Mouse (Mus musculus): ENCODE results near the gene Abi3bp. TPM values are rescaled to one million over a fixed set of nuclear protein-coding genes. Genes with fewer than 3 reads are reported as not detected.

Gene Abi3bp
- total RNA-seq, 2 experiments from 2014 or later: 0.07 to 0.27 TPM

DNA sequence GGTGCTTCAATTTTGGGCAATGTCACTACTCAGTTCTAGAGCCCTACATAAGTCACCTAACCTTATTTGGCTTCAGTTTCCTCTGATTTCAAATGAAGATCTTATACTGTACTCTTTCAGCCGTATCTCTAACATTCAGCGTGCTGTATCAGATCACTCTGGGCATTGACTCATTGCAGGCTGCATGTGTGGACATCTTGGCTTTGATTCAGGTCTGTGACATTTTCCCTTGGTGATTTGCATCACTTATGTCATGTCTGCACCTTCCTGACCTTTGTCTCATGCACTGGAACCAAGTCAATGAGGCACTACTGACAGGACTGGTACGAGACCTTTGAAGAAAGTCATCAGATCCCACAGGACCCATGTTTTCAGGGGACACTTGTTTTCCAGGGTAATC lies 24.5 kb downstream of the Abi3bp start:
- ATAC-seq (ENCODE audit: poor library complexity, severe bottlenecking): no peak

DNA sequence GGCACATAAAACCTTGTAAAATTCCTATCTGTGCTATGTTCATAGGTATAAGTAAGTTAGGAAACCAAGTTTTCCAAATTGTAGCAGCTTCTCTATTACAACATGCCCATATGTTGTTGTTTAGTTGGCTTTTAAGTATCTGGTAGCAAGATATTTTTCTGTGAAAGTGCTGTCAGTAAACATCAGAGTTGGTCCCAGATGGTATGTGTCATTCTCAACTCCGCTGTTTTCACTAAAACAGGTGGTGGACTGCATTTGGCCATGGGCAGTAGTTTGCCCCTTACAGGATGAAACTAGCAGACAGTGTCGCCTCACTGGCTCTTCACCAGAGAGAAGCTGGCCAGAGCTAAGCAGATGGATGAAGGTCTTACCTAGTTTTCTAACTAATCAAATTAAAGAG lies 26.3 kb downstream of the Abi3bp start:
- ATAC-seq (ENCODE audit: poor library complexity, severe bottlenecking): no peak

DNA sequence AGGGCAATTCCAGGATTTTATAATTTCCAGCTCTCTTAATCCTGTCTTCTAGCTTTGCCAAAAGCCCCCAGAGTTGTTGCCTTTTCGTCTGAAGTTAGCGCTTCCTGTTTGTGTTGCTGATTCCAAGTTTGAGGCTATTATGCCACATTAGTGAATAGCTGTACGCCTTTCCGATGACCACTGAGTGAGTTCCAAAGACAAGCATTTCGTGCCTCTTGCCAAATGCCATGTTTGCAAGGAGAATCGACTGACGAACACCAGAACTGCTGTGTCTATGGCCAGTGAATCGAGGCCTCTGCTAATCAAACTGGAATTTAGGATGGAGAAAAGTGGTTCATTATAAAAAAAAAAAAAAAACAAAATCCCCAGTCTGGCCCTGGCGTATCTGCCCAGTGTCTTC lies 40.3 kb downstream of the Abi3bp start:
- no peak for ATAC-seq (ENCODE audit: poor library complexity, severe bottlenecking)

DNA sequence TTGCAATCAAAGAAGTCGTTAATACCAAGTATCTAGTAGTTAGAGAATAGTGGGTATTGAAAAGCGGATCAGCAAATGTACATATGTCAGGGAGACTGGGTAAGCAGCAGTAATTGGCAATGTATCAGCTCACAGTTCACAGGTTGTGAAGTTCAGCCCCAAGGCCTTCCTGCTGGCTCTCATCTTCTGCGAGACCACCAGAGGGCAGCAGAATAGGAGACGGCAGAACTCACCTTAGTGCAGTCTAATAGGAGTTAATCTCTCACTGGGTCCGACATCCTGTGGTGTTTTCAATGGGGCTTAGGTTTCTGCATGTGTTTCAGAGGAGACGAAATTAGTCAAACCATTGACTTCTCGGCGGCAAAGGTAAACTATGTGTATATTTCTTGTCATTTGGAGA lies 46.7 kb downstream of the Abi3bp start:
- no peak for ATAC-seq (ENCODE audit: poor library complexity, severe bottlenecking)

DNA sequence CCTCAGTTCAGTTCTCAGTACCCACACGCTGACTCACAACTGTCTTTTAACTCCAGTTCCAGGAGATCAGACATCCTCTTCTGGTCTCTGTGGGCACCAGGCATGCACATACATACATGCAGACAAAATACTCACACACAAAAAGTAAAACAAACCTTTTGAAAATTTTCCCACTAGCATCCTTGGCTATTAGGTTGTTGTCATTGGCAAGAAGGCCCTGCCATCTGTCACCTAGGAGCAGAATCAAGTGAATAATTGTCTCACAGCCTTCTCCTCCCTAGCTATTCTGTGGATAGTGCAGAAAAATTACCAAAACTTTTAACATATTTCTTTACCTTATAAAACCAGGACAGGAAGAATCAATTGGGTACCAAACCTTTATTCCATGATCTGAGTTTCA lies 48.8 kb downstream of the Abi3bp start:
- no peak for ATAC-seq (ENCODE audit: poor library complexity, severe bottlenecking)

DNA sequence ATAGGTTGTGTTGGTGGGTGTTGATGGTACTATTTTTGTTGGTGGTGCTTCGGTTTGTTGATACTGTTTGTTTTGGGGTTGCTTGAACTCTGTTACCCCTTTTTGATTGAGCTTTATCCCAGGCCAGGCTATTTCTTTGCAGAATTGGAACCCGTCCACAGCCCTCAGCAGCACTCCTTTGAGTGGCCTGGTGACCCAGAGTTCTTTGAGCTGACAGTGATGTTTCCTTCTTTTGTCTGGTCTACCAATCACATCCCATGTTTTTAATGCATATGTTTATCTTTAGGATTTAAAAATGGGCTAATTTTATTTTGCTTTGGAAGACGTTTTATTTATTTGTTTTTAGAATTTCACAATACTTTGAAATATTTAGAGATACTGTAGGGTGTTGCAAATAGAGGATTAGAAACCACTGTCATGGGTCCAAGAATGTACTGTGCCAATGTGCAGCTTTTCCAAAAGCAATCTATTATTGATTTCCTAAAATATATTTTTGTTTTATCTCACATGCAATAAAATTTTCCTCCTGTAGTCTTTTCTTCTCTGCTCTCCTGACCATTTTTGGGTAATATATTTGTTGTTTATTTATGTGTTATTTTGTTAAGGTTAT lies 50.5 kb downstream of the Abi3bp start:
- ATAC-seq (ENCODE audit: poor library complexity, severe bottlenecking): no peak

DNA sequence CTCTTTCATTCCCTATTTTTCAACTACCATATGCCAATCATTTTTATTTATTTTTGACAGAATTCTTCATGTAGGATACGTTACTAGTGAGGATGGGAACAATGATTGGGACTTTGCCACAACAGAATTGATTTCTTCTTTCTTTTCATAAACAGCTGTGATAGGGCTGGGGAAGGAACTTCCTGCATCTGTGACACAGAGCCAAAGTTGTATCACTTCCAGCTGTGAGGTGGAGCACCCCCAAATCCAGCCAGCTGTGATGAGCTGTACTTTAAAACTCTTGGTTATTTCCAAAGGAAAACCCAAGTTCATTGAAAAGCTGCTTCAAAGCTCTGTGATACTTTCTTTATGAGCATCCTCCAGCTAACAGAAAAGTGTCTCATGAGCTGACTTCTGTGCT lies 101.9 kb downstream of the Abi3bp start:
- ATAC-seq (ENCODE audit: poor library complexity, severe bottlenecking): no peak

DNA sequence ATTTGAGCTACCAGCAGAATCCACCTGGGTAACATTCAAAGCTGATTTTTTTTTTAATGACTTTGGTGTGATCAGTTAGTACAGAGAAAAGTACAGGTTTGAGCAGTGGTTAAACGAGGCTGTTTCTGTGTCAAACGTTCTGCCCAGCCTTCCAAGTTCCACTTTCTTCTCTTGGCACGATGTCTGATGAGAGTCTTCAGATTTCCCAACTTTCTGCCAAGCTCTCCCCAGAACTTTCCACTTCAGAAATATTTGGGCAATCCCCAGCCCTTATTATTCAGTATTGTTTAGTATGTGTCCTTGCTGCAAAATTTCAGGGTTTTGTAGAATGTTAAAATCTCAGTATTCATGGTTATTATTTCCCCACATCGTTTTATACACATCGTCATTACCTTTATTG lies 115.9 kb downstream of the Abi3bp start:
- ATAC-seq (ENCODE audit: poor library complexity, severe bottlenecking): no peak

DNA sequence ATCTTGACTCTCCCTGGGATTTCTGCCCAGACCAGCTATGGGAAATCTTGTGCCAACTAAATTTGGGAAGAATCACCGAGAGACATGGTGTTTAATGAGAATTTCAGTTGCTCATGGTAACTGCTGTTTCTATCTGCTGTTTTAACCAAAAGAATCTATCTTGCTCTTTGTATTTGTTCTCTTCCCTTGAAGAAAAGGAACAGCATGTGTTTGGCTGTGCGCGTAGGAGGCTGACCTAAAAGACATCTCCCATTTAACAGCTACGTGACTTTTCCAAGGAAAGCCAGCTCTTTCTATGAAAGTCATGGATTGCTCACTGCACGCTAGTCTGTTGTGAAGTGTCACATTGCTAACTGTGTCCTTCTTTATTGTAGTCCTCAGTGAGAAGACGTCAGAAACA lies 117.2 kb downstream of the Abi3bp start:
- no peak for ATAC-seq (ENCODE audit: poor library complexity, severe bottlenecking)

DNA sequence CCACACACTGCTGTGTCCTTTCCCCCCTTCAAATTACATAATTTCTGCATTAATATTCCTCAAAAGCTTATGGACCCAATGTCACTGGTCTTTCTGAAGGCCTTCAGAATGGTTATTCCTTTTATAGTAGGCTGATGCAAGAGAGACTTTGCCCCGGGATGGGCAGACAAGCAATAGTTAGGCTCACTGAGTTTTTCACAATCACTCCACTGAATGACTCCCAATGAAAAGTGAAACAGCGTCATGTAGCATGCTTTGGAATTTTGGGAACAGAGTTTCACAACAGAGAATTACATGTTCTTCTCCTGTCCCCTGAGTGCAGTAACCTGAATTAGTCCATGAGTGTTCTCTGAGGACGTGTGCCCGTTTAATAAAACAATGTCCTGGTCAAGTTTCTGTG lies 120.7 kb downstream of the Abi3bp start:
- no peak for ATAC-seq (ENCODE audit: poor library complexity, severe bottlenecking)

DNA sequence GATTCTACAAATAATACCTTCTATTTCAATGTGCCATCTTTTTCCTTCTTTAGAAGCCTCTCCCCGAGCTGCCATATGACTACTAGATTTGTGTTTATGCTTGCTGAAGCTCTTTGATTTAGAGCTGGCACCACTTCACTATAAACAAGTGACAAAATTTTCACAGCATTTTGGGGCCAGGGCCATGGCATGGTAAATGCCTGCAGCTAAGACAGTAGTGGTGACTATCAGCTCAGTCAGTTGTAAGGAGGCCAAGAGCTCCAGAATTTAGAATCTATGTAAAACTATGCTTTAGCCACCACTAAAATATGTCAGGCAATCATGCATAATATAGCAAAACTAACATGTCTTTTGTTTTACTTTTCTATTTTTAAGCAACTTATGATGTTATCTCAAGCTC lies 124.7 kb downstream of the Abi3bp start:
- no peak for ATAC-seq (ENCODE audit: poor library complexity, severe bottlenecking)

DNA sequence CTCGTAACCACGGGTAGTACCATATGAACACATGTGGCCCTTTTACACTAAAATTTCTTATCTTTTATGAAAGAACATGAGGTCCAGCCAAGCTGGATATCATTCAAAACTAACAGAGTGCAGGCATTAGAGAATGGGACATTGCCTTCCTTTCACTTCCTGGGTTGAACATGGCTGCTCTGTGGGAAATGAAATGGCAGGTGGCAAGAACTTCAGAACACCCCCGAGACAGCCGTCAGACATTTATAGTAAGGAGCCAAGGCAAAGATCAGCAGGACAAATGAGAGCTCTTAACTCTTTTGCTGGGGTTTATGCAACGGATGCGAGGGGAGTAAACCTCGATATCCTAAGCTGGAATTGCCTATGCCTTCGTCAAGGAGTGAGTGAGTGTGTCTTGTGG lies 132.9 kb downstream of the Abi3bp start:
- ATAC-seq (ENCODE audit: poor library complexity, severe bottlenecking): no peak

DNA sequence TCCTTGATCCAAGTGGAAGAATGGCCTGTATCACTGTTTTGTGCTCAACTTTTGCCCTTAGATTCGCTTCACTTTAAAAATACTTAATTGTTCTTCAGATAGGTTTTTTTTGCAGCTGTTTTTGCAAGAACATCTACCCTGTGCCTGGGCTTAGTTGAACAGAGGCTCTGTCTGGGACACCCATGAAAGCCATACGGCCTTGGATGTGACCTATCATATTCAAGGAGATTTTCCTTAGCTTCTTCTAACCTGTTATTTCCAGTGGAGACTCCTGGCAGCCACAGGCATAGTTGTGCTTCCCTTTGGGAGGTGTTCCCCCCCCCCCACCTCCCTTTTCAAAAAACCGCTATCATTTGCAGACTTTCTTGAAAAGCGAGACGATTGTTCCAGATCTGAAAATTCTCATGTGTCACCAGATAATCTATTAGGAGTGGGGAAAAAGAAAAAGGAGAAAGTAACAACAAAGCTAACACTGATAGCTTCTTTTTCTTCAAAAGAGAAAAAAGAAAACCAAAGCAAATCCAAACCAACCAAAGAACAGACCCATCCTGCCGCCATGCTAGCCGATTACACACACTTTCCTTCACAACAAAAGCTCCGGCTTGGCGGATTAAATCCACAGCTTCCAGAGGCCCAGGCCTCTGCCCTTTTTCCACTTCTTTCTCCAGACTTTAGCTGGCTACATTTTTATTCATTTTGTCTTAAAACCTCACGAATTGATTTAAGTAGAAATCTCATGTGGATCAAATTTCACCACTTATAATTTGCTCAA lies 133.6 kb downstream of the Abi3bp start:
- no peak for ATAC-seq (ENCODE audit: poor library complexity, severe bottlenecking)

DNA sequence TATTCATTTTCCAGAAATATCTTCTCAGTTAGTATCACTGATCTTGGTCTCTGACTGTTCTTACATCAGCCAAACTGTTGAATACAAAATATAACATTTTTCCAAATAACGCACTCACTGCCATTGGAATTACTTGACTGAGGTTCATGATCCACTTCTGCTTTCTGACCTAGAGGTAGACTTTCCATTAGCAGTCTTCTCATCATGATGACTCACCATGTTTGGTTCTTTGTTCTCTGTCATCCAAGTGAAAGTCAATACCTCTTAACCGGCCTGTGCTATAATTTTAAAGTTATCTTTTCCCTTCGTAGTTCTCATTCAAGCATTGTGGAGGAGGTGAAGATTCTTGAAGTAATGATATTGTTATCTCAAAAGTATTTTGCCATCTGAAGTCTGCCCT lies 160.9 kb downstream of the Abi3bp start:
- no peak for ATAC-seq (ENCODE audit: poor library complexity, severe bottlenecking)

DNA sequence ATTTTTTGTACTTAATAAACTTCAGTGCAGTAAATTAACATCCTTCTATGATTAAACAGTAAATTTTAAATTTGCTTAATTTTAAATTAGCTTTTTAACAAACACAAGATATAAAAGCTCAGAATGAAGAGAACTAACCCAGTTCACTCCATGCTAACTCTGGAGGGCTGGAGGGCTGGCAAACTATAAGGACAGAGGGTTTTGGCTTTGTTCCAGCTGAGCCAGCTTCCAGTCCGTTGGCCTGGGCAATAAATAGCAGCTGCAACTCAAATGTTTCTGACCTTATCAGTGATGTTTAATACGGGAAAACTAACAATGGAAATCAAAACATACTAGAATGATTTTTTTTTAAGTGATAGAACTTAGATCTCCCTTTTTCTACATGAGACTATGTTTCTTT lies 167.6 kb downstream of the Abi3bp start:
- ATAC-seq (ENCODE audit: poor library complexity, severe bottlenecking): no peak

DNA sequence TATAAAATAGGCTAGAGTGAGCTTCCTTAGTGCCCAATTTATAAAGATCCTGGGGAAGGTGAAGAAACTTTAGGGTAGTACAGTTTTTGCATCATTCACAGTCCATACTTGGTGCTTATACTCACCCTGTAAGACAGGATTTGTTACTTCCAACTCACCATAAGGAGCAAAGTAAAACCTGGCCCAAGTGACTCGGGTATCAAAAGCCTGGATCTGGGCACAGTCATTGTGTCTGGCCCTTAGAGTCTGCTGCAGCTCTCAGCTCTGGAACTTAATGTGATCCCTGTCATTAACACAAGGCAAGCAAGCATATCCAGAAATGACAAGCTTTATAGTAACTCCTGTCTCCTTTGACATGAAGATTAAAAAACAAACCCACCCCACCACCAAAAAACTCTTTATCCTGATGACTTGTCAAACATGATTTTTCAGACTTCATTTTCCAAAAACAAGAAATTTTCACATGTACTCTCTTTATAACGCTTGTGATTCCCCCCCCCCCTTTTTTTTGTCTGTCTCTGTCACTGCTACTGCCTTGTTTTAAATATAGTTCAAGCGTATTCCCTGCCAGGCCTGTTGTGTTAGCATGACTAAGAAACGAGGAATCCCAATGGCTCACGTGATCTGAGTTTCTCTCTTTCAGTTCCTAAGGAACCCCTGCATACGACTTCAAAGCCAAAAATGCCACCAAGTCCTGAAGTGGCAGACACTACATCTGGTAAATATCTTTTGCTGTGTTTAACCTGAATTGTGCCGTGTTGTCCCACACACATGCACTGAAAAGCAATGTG lies 168.9 kb downstream of the Abi3bp start:
- no peak for ATAC-seq (ENCODE audit: poor library complexity, severe bottlenecking)

DNA sequence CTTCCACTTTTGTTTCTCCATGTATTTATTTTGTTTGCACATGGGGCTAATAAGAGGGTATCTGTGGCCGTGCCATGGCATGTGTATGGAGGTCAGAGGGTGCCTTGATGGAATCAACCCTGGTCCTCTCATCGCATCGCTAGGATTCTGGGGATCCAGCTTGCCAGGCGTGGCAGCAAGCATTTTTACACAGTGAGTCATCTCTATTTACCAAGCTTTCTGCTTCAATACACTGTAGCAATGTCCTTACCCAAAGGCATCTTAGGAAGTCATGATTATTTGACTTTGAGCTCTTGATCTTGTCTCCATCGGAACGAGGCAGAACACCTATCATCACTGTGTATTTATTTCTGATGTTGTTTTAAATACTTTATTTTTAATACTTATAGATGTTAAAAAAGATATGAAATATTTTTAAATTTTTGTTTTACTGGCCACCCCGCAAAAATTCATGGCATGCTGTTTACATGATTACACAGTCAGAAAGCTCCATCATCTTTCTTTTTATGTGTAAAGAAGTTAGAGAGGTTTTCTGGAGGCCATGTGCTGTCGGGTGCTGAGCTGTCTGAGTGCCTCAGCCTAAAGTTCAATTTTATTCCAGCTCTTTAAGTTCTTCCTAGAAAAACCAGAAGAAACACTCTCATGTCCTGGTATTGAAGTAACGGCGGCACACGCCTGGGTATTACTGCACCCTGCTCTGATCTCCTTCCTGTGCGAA lies 177.7 kb downstream of the Abi3bp start:
- no peak for ATAC-seq (ENCODE audit: poor library complexity, severe bottlenecking)

DNA sequence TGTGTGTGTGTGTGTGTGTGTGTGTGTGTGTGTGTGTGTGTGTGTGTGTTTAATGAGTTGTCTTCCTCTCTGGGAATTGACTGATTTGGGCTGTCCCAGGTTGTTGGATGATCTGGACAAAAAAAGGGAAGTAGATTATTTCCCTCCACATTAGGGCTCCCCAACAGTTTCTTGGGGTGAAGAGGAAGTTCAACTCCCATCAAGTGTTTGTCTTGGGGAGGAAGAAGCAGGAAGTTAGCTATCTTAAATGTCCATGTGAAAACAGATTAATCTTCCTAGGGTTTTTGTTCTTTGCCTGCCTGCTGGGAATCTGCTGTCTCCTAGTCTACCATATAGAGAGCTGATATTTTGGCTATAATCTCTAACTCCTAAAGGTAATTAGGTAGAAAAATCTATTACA lies 181.2 kb downstream of the Abi3bp start:
- peak; percentile 70 for ATAC-seq (ENCODE audit: poor library complexity, severe bottlenecking)

DNA sequence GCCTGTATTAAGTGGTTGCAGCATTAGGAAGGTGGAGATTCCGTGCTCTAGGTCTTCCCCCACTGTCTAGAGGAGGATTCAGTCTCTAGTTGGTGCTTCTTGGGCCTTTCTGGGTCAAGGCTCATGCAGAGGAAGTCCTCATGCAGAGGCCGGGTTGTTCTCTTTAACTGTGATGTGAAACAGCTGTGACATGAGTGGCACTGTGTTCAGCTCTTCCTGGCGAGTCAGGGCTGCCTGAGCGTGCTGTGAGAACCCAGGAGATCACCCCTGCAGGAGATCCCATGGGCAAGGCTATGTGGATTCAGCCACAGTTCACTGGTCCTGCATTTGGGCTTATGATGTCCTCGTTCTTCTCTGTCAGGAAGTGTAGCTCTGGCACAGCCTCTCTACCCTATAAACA lies 191.8 kb downstream of the Abi3bp start:
- ATAC-seq (ENCODE audit: poor library complexity, severe bottlenecking): no peak

DNA sequence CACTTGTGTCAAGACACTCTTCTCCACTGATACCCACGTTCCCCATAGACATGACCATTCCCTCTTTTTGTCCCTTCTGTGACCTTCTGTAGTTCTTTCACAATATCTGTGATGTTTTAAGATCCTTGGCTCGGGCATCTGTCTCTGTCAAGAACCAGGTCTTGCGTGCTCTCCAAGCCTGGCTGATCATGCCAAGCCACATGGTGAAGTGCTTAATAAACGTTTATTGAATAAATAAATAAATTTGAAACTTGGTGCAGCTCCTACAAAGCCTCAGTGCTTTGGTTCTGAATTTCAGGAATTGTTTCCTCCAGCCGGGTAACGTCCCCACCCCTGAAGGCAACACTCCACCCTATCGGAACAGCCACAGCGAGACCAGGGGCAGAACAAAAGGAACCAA lies 193.3 kb downstream of the Abi3bp start:
- no peak for ATAC-seq (ENCODE audit: poor library complexity, severe bottlenecking)

DNA sequence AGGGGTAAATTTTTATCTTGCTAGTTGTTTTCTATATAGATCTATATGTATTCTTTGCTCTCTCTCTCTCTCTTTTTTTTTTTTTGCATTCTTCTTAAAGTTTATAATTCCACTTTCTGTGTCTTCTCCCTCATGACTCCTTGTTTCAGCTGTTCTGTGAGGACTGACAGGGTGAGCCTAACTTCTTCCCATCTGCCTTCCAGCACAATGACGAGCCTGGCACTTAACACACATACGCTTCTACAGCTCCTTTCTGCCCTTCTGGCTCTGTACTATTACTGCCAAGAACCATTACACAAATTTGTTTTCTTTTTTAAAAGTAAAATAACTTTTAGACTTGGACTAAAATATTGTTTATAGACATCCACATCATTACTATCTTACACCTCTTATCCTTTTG lies 195.7 kb downstream of the Abi3bp start:
- ATAC-seq (ENCODE audit: poor library complexity, severe bottlenecking): no peak

All from megakaryocyte, adult 5-6 weeks (primary cell).